Mouse (Mus musculus) limb, embryonic 12.5 days (tissue): ENCODE measurements at regions not wholly inside any gene's neighbourhood (a gene's known extent, or its start where the extent isn't known, plus 50 kb on each side); places are given as distances from the start of the nearest gene placed in this dataset.

ENCODE experiments used
- ATAC-seq: fragments of 200-750 bp; cut with Nextera tagmentation; 2 replicates; pipeline ENCODE4 v1.8.0; 2017; ENCODE audit warnings: low read depth, moderate TSS enrichment; ENCODE audit not compliant: insufficient number of reproducible peaks, insufficient read depth, low FRiP score, low TSS enrichment
- H3K27ac ChIP-seq: fragments of 300-500 bp; sonication (generic); 2 replicates; pipeline ENCODE4 v1.5.1; 2016; ENCODE audit warnings: mild to moderate bottlenecking, moderate library complexity
- H3K27me3 ChIP-seq: fragments of 300-500 bp; sonication (generic); 2 replicates; pipeline ENCODE4 v1.6.1; 2016; ENCODE audit warnings: mild to moderate bottlenecking, moderate library complexity
- H3K36me3 ChIP-seq: fragments of 300-500 bp; sonication (generic); 2 replicates; pipeline ENCODE4 v1.6.1; 2016; ENCODE audit warnings: mild to moderate bottlenecking, moderate library complexity
- H3K4me1 ChIP-seq: fragments of 300-500 bp; sonication (generic); replicated peaks from 2 replicates; pipeline ENCODE4 v1.6.1; 2016
- H3K4me2 ChIP-seq: fragments of 300-500 bp; sonication (generic); 2 replicates; pipeline ENCODE4 v1.6.1; 2016; ENCODE audit warnings: mild to moderate bottlenecking, moderate library complexity
- H3K4me3 ChIP-seq: fragments of 300-500 bp; sonication (generic); replicated peaks from 2 replicates; pipeline ENCODE4 v1.5.1; 2016; ENCODE audit warnings: mild to moderate bottlenecking
- H3K9ac ChIP-seq: fragments of 300-500 bp; sonication (generic); replicated peaks from 2 replicates; pipeline ENCODE4 v1.6.1; 2016; ENCODE audit warnings: mild to moderate bottlenecking, moderate library complexity
- H3K9me3 ChIP-seq: fragments of 300-500 bp; sonication (generic); 2 replicates; pipeline ENCODE4 v1.6.1; 2016; ENCODE audit warnings: mild to moderate bottlenecking, moderate library complexity
- WGBS: fragments of 180-500 bp; shearing (Covaris S2); methylation state at CpG from one replicate; pipeline ENCODE4 v1.1.7; 2016; 5-methylcytosine and 5-hydroxymethylcytosine counted together

- no peaks in the 10 kb centered on the region; the same call in 1 of the 2 replicates for H3K27me3 ChIP-seq
- no peak overlapping the region for H3K4me2 ChIP-seq
- H3K4me3 ChIP-seq: no peak overlapping the region
- H3K36me3 ChIP-seq: no peaks in the 10 kb centered on the region
- 85% methylated on average over 11 of the region's 11 CpGs for WGBS
- no peak overlapping the region for H3K27ac ChIP-seq
- no peaks in the 10 kb centered on the region for H3K9me3 ChIP-seq
- ATAC-seq: no peak
- no peak overlapping the region for H3K9ac ChIP-seq
- H3K4me1 ChIP-seq: no peaks in the 10 kb centered on the region
Observed at GRCm38 (mm10) chr12:25427911-25428642, 331.1 kb upstream of the Id2 start.

GRCm38 (mm10) chr12:25417336-25417735 is 320.4 kb upstream of the Id2 start:
- no peak overlapping the region for H3K27ac ChIP-seq
- WGBS: 67% methylated on average over 4 of the region's 4 CpGs

GRCm38 (mm10) chr12:25416571-25416970 is 319.6 kb upstream of the Id2 start:
- Histone ChIP-seq H3K27ac (no peak overlapping the region), H3K4me3 (no peak overlapping the region), H3K9ac (no peak overlapping the region), H3K36me3 (no peaks in the 10 kb centered on the region), H3K9me3 (0 out of 2 replicates have a peak, but pooled peaks cover 10% of the 10 kb centered on the region), H3K4me2 (no peak overlapping the region), H3K27me3 (no peaks in the 10 kb centered on the region), H3K4me1 (peaks cover 10% of the 10 kb centered on the region; the same call in 1 of the 2 replicates)
- 77% methylated on average over 3 of the region's 3 CpGs for WGBS
- ATAC-seq: no peak

More at GRCm38 (mm10) chr12:25417336-25417735, 320.4 kb upstream of the Id2 start:
- Histone ChIP-seq H3K9me3 (0 out of 2 replicates have a peak, but pooled peaks cover 3% of the 10 kb centered on the region), H3K27me3 (no peaks in the 10 kb centered on the region), H3K4me3 (no peak overlapping the region), H3K4me2 (no peak overlapping the region), H3K4me1 (peaks cover 8% of the 10 kb centered on the region; the same call in 1 of the 2 replicates), H3K9ac (no peak overlapping the region), H3K36me3 (no peaks in the 10 kb centered on the region)
- ATAC-seq: no peak

- Histone ChIP-seq H3K4me1 (peaks cover 10% of the 10 kb centered on the region; the same call in 1 of the 2 replicates), H3K36me3 (no peaks in the 10 kb centered on the region), H3K27ac (no peak overlapping the region), H3K9me3 (0 out of 2 replicates have a peak, but pooled peaks cover 11% of the 10 kb centered on the region), H3K27me3 (no peaks in the 10 kb centered on the region), H3K9ac (no peak overlapping the region), H3K4me2 (no peak overlapping the region), H3K4me3 (no peak overlapping the region)
- ATAC-seq: no peak
- 50% methylated on average over 3 of the region's 3 CpGs for WGBS
Observed at GRCm38 (mm10) chr12:25415641-25416040, 318.7 kb upstream of the Id2 start.

GRCm38 (mm10) chr12:25415232-25415631 is 318.3 kb upstream of the Id2 start:
- WGBS: 24% methylated on average over 2 of the region's 2 CpGs

GRCm38 (mm10) chr12:25407301-25407700 is 310.4 kb upstream of the Id2 start:
- Histone ChIP-seq H3K4me3 (no peak overlapping the region), H3K27ac (no peak overlapping the region), H3K36me3 (no peaks in the 10 kb centered on the region), H3K9me3 (0 out of 2 replicates have a peak, but pooled peaks cover 7% of the 10 kb centered on the region), H3K27me3 (no peaks in the 10 kb centered on the region), H3K4me2 (no peak overlapping the region), H3K4me1 (peaks cover 9% of the 10 kb centered on the region; the same call in 1 of the 2 replicates), H3K9ac (no peak overlapping the region)
- no peak for ATAC-seq
- 86% methylated on average over 2 of the region's 2 CpGs for WGBS

More at GRCm38 (mm10) chr12:25415232-25415631, 318.3 kb upstream of the Id2 start:
- Histone ChIP-seq H3K27me3 (no peaks in the 10 kb centered on the region), H3K4me3 (no peak overlapping the region), H3K9me3 (0 out of 2 replicates have a peak, but pooled peaks cover 11% of the 10 kb centered on the region), H3K9ac (no peak overlapping the region), H3K4me2 (no peak overlapping the region), H3K4me1 (peaks cover 10% of the 10 kb centered on the region; the same call in 1 of the 2 replicates), H3K27ac (no peak overlapping the region), H3K36me3 (no peaks in the 10 kb centered on the region)
- no peak for ATAC-seq

- Histone ChIP-seq H3K4me2 (no peak overlapping the region), H3K9ac (no peak overlapping the region), H3K9me3 (no peaks in the 10 kb centered on the region), H3K27ac (no peak overlapping the region), H3K4me1 (no peaks in the 10 kb centered on the region), H3K27me3 (no peaks in the 10 kb centered on the region), H3K4me3 (no peak overlapping the region), H3K36me3 (no peaks in the 10 kb centered on the region)
- ATAC-seq: no peak
- WGBS: 90% methylated on average over 5 of the region's 5 CpGs
Observed at GRCm38 (mm10) chr12:25400326-25400725, 303.4 kb upstream of the Id2 start.

- WGBS: 78% methylated on average over 3 of the region's 3 CpGs
- ATAC-seq: no peak
- H3K9me3 ChIP-seq: no peaks in the 10 kb centered on the region
Observed at GRCm38 (mm10) chr12:25398726-25399125, 301.8 kb upstream of the Id2 start.

GRCm38 (mm10) chr12:25394326-25394725 is 297.4 kb upstream of the Id2 start:
- Histone ChIP-seq H3K4me2 (no peak overlapping the region), H3K4me1 (no peaks in the 10 kb centered on the region), H3K27me3 (no peaks in the 10 kb centered on the region), H3K4me3 (no peak overlapping the region), H3K27ac (no peak overlapping the region), H3K36me3 (no peaks in the 10 kb centered on the region), H3K9me3 (no peaks in the 10 kb centered on the region), H3K9ac (no peak overlapping the region)
- WGBS: 93% methylated on average over 3 of the region's 3 CpGs
- no peak for ATAC-seq

More at GRCm38 (mm10) chr12:25398726-25399125, 301.8 kb upstream of the Id2 start:
- H3K27ac ChIP-seq: no peak overlapping the region
- H3K4me3 ChIP-seq: no peak overlapping the region
- H3K9ac ChIP-seq: no peak overlapping the region
- H3K4me2 ChIP-seq: no peak overlapping the region
- H3K4me1 ChIP-seq: no peaks in the 10 kb centered on the region
- no peaks in the 10 kb centered on the region for H3K27me3 ChIP-seq
- no peaks in the 10 kb centered on the region for H3K36me3 ChIP-seq

GRCm38 (mm10) chr12:25393501-25393900 is 296.6 kb upstream of the Id2 start:
- no peak for ATAC-seq
- Histone ChIP-seq H3K4me2 (no peak overlapping the region), H3K27me3 (no peaks in the 10 kb centered on the region), H3K9me3 (no peaks in the 10 kb centered on the region), H3K27ac (no peak overlapping the region), H3K4me1 (no peaks in the 10 kb centered on the region), H3K9ac (no peak overlapping the region), H3K4me3 (no peak overlapping the region), H3K36me3 (no peaks in the 10 kb centered on the region)
- WGBS: 75% methylated on average over 4 of the region's 4 CpGs

GRCm38 (mm10) chr12:25389202-25389601 is 292.3 kb upstream of the Id2 start:
- Histone ChIP-seq H3K4me3 (no peak overlapping the region), H3K4me1 (no peaks in the 10 kb centered on the region), H3K27ac (no peak overlapping the region), H3K27me3 (no peaks in the 10 kb centered on the region), H3K4me2 (no peak overlapping the region), H3K9me3 (no peaks in the 10 kb centered on the region), H3K9ac (no peak overlapping the region), H3K36me3 (no peaks in the 10 kb centered on the region)
- ATAC-seq: no peak
- WGBS: 69% methylated on average over 5 of the region's 5 CpGs
